Mouse (Mus musculus) E14TG2a.4 (cell line): Measurements from ENCODE around the gene Nkain2.

Experiments
- H3K27me3 ChIP-seq: 2 replicates; pipeline ENCODE4 v1.6.1; 2014; ENCODE audit warnings: low read length, control low read depth; ENCODE audit not compliant: insufficient read depth
- H3K36me3 ChIP-seq: 2 replicates; pipeline ENCODE4 v1.6.1; 2014; ENCODE audit warnings: low read length, control low read depth; ENCODE audit not compliant: insufficient read depth
- H3K4me1 ChIP-seq: replicated peaks from 2 replicates; pipeline ENCODE4 v1.6.1; 2014; ENCODE audit warnings: low read depth, low read length, control low read depth
- H3K4me3 ChIP-seq: replicated peaks from 2 replicates; pipeline ENCODE4 v1.5.1; 2014; ENCODE audit warnings: mild to moderate bottlenecking, low read length
- H3K9me3 ChIP-seq: 2 replicates; pipeline ENCODE4 v1.6.1; 2014; ENCODE audit warnings: low read length, control low read depth
- CTCF ChIP-seq: conservative IDR thresholded peaks from 2 replicates; pipeline ENCODE4 v1.5.1; 2014; ENCODE audit warnings: low read length
- NANOG ChIP-seq: IDR thresholded peaks from 2 replicates; pipeline ENCODE4 v1.6.1; 2014; ENCODE audit warnings: borderline replicate concordance, low read length, mixed read lengths
- POU5F1 ChIP-seq: IDR thresholded peaks from 2 replicates; pipeline ENCODE4 v1.6.1; 2014; ENCODE audit warnings: low read length, borderline replicate concordance

Gene Nkain2

DNA sequence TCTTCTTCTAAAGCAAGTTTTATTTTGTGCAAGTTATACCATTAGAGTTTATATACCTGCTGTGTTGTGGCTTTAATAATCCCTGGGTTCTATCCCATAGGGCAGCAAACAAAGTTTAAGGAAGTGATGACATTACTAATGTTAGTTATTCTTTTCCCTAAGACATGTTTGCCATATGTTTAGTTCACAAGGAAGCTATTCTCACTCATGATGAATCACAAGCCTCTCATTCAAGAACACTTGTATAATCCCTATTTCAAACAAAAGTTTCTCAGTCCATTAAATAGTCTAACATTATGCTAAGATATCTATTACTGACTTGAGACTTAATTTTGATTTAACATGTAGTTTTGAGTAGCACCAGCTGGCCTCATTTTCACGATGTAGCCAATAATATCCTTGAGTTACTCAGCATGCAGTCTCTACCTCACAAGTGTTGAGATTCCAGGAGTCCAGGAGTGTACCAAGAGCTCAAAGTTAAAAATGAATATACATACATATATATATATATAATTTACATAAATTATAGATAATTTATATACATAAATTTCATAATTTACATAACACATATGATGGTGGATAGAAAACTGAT, 395.6 kb downstream of the Nkain2 start:
- Histone ChIP-seq H3K9me3 (0 out of 2 replicates have a peak, but pooled peaks cover 2% of the 10 kb centered on the region), H3K36me3 (no peaks in the 10 kb centered on the region), H3K4me3 (no peak overlapping the region), H3K4me1 (no peaks in the 10 kb centered on the region), H3K27me3 (no peaks in the 10 kb centered on the region)
- no peak for TF ChIP-seq NANOG
- no peak for TF ChIP-seq POU5F1
- TF ChIP-seq CTCF = no peak

- TF ChIP-seq CTCF (no peak), POU5F1 (no peak), NANOG (no peak)
- H3K9me3 ChIP-seq = 0 out of 2 replicates have a peak, but pooled peaks cover 2% of the 10 kb centered on the region
- H3K36me3 ChIP-seq = no peaks in the 10 kb centered on the region
- no peak overlapping the region for H3K4me3 ChIP-seq
- H3K27me3 ChIP-seq = no peaks in the 10 kb centered on the region
- no peaks in the 10 kb centered on the region for H3K4me1 ChIP-seq
Measured at GRCm38 (mm10) chr10:32493600-32493999, 396.7 kb downstream of the Nkain2 start.

DNA sequence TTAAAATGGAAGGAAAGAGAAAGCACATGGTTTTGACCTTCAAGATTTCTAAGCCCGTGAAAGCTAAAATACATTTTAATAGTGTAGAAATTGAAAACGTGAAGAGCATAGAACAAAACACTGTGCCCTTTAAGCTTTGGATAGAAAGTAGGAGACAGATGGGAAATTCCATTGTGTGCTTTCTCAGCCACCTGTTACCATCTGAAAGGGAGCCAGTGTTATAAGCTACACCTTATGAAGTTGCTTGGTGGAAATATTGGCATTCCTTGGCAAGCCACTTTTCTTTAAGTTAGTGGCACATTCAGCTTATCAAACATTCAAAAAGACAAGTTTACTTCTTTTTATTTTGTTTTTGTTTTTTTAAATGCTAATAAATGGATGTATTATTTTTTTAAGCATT, 427.5 kb downstream of the Nkain2 start:
- H3K9me3 ChIP-seq = no peaks in the 10 kb centered on the region
- TF ChIP-seq CTCF = no peak
- no peak for TF ChIP-seq POU5F1
- TF ChIP-seq NANOG = no peak
- H3K27me3 ChIP-seq = no peaks in the 10 kb centered on the region
- no peak overlapping the region for H3K4me3 ChIP-seq
- no peaks in the 10 kb centered on the region for H3K36me3 ChIP-seq
- no peaks in the 10 kb centered on the region for H3K4me1 ChIP-seq

DNA sequence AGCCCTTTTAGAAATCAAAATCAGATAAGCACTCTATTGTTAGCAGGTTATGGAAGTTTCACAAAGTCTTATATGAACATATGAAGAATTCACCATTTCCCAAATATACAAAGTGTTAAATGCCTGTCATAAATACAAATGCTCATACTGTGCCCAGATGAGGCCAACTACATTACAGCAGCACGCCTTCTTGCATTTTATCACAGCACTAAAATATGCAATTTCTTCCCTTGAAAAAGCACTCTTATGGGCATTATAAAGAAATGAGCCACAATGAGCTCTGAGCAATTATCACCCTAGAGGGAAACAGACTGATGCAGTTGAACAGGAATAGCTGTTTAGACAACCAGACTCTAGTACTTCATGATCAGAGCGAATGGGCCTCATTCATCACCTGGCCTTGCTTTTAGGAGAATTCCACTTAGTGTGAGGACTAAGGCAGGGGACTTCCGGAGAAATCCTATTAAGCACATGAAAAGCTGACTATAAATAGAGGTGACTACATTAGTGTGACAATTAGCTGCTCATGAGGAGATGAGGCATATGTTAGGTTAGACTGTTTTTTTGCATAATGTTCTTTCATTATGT, 450.2 kb downstream of the Nkain2 start:
- Histone ChIP-seq H3K4me1 (no peaks in the 10 kb centered on the region), H3K4me3 (no peak overlapping the region), H3K36me3 (no peaks in the 10 kb centered on the region), H3K27me3 (no peaks in the 10 kb centered on the region), H3K9me3 (no peaks in the 10 kb centered on the region)
- no peak for TF ChIP-seq NANOG
- TF ChIP-seq CTCF = no peak
- TF ChIP-seq POU5F1 = no peak

- Histone ChIP-seq H3K36me3 (no peaks in the 10 kb centered on the region), H3K4me3 (no peak overlapping the region), H3K9me3 (no peaks in the 10 kb centered on the region), H3K27me3 (no peaks in the 10 kb centered on the region), H3K4me1 (no peaks in the 10 kb centered on the region)
- no peak for TF ChIP-seq CTCF
- no peak for TF ChIP-seq NANOG
- no peak for TF ChIP-seq POU5F1
Measured at GRCm38 (mm10) chr10:32414228-32414627, 476.0 kb downstream of the Nkain2 start.

DNA sequence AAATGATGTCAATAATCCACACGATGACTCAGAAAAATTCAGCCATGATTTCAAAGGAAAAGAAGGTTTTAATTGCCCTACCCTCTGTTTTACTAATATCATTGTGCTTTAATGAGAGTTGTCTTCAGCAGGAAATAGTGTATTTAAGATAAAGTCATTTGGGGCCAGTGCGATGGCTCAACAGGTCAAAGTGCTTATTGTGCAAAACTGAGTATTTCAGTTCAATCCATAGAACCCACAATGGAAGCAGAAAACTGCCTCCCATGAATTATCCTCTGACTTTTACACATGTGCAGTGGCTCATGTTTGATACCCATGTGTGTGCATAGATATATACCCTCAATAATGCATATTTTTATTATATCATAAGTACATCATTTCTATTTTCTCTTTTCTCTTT, 478.9 kb downstream of the Nkain2 start:
- H3K36me3 ChIP-seq = no peaks in the 10 kb centered on the region
- no peak for TF ChIP-seq POU5F1
- TF ChIP-seq CTCF = no peak
- no peak for TF ChIP-seq NANOG
- no peaks in the 10 kb centered on the region for H3K9me3 ChIP-seq
- no peak overlapping the region for H3K4me3 ChIP-seq
- no peaks in the 10 kb centered on the region for H3K4me1 ChIP-seq
- no peaks in the 10 kb centered on the region for H3K27me3 ChIP-seq

GRCm38 (mm10) chr10:32400961-32401360, 489.3 kb downstream of the Nkain2 start:
- TF ChIP-seq NANOG (no peak), POU5F1 (no peak), CTCF (no peak)
- H3K9me3 ChIP-seq = no peaks in the 10 kb centered on the region
- no peak overlapping the region for H3K4me3 ChIP-seq
- no peaks in the 10 kb centered on the region for H3K27me3 ChIP-seq
- H3K36me3 ChIP-seq = no peaks in the 10 kb centered on the region
- H3K4me1 ChIP-seq = no peaks in the 10 kb centered on the region

DNA sequence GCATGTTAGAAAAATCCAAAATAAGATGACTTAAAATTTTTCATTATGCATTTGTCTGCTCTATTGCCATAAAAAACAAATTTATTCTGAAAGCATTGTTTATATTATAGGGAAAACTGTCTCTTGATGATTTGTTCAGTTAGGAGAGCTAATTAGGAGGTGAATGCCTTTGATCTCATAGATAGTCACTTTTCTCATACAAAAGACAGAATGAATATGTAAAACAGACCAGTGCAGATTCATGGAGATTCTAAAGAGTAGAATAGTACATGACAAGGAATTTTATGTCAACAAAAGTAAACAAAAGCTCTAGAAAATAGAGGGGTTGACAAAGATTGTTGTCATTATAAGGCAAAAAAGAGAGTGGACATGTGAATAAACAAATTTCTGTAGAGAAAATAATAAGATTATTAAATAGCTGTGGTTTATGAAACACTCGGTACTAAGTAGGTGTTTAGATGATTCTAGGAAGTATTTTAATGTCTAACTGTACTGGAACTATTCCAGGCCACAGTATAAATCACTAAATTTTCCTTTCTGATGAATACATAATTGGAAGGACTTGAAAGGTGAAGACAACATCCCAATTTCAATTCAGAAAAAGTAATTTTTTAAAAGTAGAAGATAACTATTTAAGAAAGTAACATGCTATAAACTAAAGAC, 496.3 kb downstream of the Nkain2 start:
- H3K4me3 ChIP-seq = no peak overlapping the region
- H3K36me3 ChIP-seq = no peaks in the 10 kb centered on the region
- H3K27me3 ChIP-seq = no peaks in the 10 kb centered on the region
- no peaks in the 10 kb centered on the region; the same call in 1 of the 2 replicates for H3K9me3 ChIP-seq
- H3K4me1 ChIP-seq = no peaks in the 10 kb centered on the region
- no peak for TF ChIP-seq CTCF
- TF ChIP-seq POU5F1 = no peak
- TF ChIP-seq NANOG = no peak
